Mouse (Mus musculus): ENCODE results near the gene Fbxw11. TPM values are rescaled to one million over a fixed set of nuclear protein-coding genes. Genes with fewer than 3 reads are reported as not detected.

The Fbxw11 gene
- polyA plus RNA-seq, 1 experiment from 2014 or later = 15.4 TPM

- H3K27me3 ChIP-seq (ENCODE audit: insufficient read depth, low read length) = no peaks in the 10 kb centered on the region
- TF ChIP-seq CTCF (IDR thresholded peaks at IDR 0.05; ENCODE audit: low read depth) (no peak), EP300 (IDR thresholded peaks at IDR 0.05; ENCODE audit: low read depth) (no peak)
- WGBS (ENCODE audit: insufficient replicate concordance) = 48% methylated on average over 2 of the region's 2 CpGs
Measured at GRCm38 (mm10) chr11:32781633-32782404, 139.3 kb downstream of the Fbxw11 start.

GRCm38 (mm10) chr11:32782724-32783123, 140.2 kb downstream of the Fbxw11 start:
- ATAC-seq (no peak), DNase-seq (no peak)
- no peak for TF ChIP-seq CTCF (IDR thresholded peaks at IDR 0.05; ENCODE audit: low read depth)
- TF ChIP-seq EP300 (IDR thresholded peaks at IDR 0.05; ENCODE audit: low read depth) = no peak
- Histone ChIP-seq H3K36me3 (replicated peaks; ENCODE audit: insufficient read depth, low read length) (no peaks in the 10 kb centered on the region), H3K27ac (ENCODE audit: low read depth) (no peak overlapping the region), H3K27me3 (ENCODE audit: insufficient read depth, low read length) (no peaks in the 10 kb centered on the region), H3K9ac (replicated peaks) (no peak overlapping the region), H3K4me3 (ENCODE audit: low read depth, low read length) (no peak overlapping the region), H3K4me1 (ENCODE audit: insufficient read depth) (no peaks in the 10 kb centered on the region), H3K9me3 (ENCODE audit: low read length) (no peaks in the 10 kb centered on the region), H3K4me2 (ENCODE audit: low read depth, low read length) (no peak overlapping the region)
- WGBS (ENCODE audit: insufficient replicate concordance) = 64% methylated on average over 3 of the region's 3 CpGs

More at GRCm38 (mm10) chr11:32781633-32782404, 139.3 kb downstream of the Fbxw11 start:
- Histone ChIP-seq H3K27ac (ENCODE audit: low read depth) (no peak overlapping the region), H3K9ac (replicated peaks) (no peak overlapping the region), H3K4me2 (ENCODE audit: low read depth, low read length) (no peak overlapping the region), H3K36me3 (replicated peaks; ENCODE audit: insufficient read depth, low read length) (no peaks in the 10 kb centered on the region), H3K4me3 (ENCODE audit: low read depth, low read length) (no peak overlapping the region), H3K4me1 (ENCODE audit: insufficient read depth) (no peaks in the 10 kb centered on the region), H3K9me3 (ENCODE audit: low read length) (no peaks in the 10 kb centered on the region)
- ATAC-seq (no peak), DNase-seq (no peak)

GRCm38 (mm10) chr11:32785591-32786147, 143.1 kb downstream of the Fbxw11 start:
- Histone ChIP-seq H3K9me3 (ENCODE audit: low read length) (no peaks in the 10 kb centered on the region), H3K4me2 (ENCODE audit: low read depth, low read length) (no peak overlapping the region), H3K27me3 (ENCODE audit: insufficient read depth, low read length) (no peaks in the 10 kb centered on the region), H3K36me3 (replicated peaks; ENCODE audit: insufficient read depth, low read length) (no peaks in the 10 kb centered on the region), H3K9ac (replicated peaks) (no peak overlapping the region), H3K27ac (ENCODE audit: low read depth) (no peak overlapping the region), H3K4me1 (ENCODE audit: insufficient read depth) (no peaks in the 10 kb centered on the region), H3K4me3 (ENCODE audit: low read depth, low read length) (no peak overlapping the region)
- DNase-seq (no peak), ATAC-seq (no peak)
- TF ChIP-seq CTCF (IDR thresholded peaks at IDR 0.05; ENCODE audit: low read depth) (no peak), EP300 (IDR thresholded peaks at IDR 0.05; ENCODE audit: low read depth) (no peak)
- WGBS (ENCODE audit: insufficient replicate concordance) = 75% methylated on average over 6 of the region's 6 CpGs

GRCm38 (mm10) chr11:32786201-32786600, 143.7 kb downstream of the Fbxw11 start:
- no peak overlapping the region for H3K4me2 ChIP-seq (ENCODE audit: low read depth, low read length)
- DNase-seq = no peak
- no peak overlapping the region for H3K9ac ChIP-seq (replicated peaks)
- no peaks in the 10 kb centered on the region for H3K27me3 ChIP-seq (ENCODE audit: insufficient read depth, low read length)
- H3K4me1 ChIP-seq (ENCODE audit: insufficient read depth) = no peaks in the 10 kb centered on the region
- no peaks in the 10 kb centered on the region for H3K36me3 ChIP-seq (replicated peaks; ENCODE audit: insufficient read depth, low read length)
- 82% methylated on average over 5 of the region's 5 CpGs for WGBS (ENCODE audit: insufficient replicate concordance)
- TF ChIP-seq EP300 (IDR thresholded peaks at IDR 0.05; ENCODE audit: low read depth) (no peak), CTCF (IDR thresholded peaks at IDR 0.05; ENCODE audit: low read depth) (no peak)
- ATAC-seq = no peak
- no peaks in the 10 kb centered on the region for H3K9me3 ChIP-seq (ENCODE audit: low read length)
- no peak overlapping the region for H3K4me3 ChIP-seq (ENCODE audit: low read depth, low read length)
- no peak overlapping the region for H3K27ac ChIP-seq (ENCODE audit: low read depth)

GRCm38 (mm10) chr11:32794759-32795445, 152.4 kb downstream of the Fbxw11 start:
- H3K27ac ChIP-seq (ENCODE audit: low read depth) = no peak overlapping the region
- 54% methylated on average over 10 of the region's 10 CpGs for WGBS (ENCODE audit: insufficient replicate concordance)
- DNase-seq = no peak

More at GRCm38 (mm10) chr11:32794759-32795445, 152.4 kb downstream of the Fbxw11 start:
- Histone ChIP-seq H3K4me3 (ENCODE audit: low read depth, low read length) (no peak overlapping the region), H3K27me3 (ENCODE audit: insufficient read depth, low read length) (no peaks in the 10 kb centered on the region), H3K9ac (replicated peaks) (no peak overlapping the region), H3K4me1 (ENCODE audit: insufficient read depth) (no peaks in the 10 kb centered on the region), H3K36me3 (replicated peaks; ENCODE audit: insufficient read depth, low read length) (no peaks in the 10 kb centered on the region), H3K4me2 (ENCODE audit: low read depth, low read length) (no peak overlapping the region), H3K9me3 (ENCODE audit: low read length) (no peaks in the 10 kb centered on the region)
- no peak for ATAC-seq
- TF ChIP-seq CTCF (IDR thresholded peaks at IDR 0.05; ENCODE audit: low read depth) (no peak), EP300 (IDR thresholded peaks at IDR 0.05; ENCODE audit: low read depth) (no peak)

Other genes starting within 250 kb of the Fbxw11 start
- gene Ubtd2, start 187.4 kb upstream of the Fbxw11 start, polyA plus RNA-seq (2015; fragmentation: Nextera tagmentation; extraction: Ambion mirVana) = 3.1 and 3.2 TPM in 2 replicates
- gene Efcab9, start 110.6 kb upstream of the Fbxw11 start, polyA plus RNA-seq (2015; fragmentation: Nextera tagmentation; extraction: Ambion mirVana) = 0.17 and 0.21 TPM in 2 replicates
- gene Stk10, start 109.4 kb upstream of the Fbxw11 start, polyA plus RNA-seq (2015; fragmentation: Nextera tagmentation; extraction: Ambion mirVana) = 2.2 and 2.3 TPM in 2 replicates
- not detected in 2 replicates for gene Smim23, start 181.9 kb downstream of the Fbxw11 start, polyA plus RNA-seq (2015; fragmentation: Nextera tagmentation; extraction: Ambion mirVana)

Measured in liver, postnatal 0 days (tissue).